Mouse (Mus musculus): ENCODE data around the gene Appl1. TPM values are rescaled to one million over a fixed set of nuclear protein-coding genes. Genes with fewer than 3 reads are reported as not detected.

The Appl1 gene
- polyA plus RNA-seq, 1 experiment from 2014 or later = 58.9 TPM

- no peak overlapping the region for H3K27ac ChIP-seq (replicated peaks)
- H3K4me2 ChIP-seq = no peak overlapping the region
- H3K4me1 ChIP-seq = no peaks in the 10 kb centered on the region
- no peaks in the 10 kb centered on the region for H3K9me3 ChIP-seq (replicated peaks)
- no peak for ATAC-seq (ENCODE audit: low FRiP score)
- no peak overlapping the region for H3K4me3 ChIP-seq (replicated peaks)
- H3K9ac ChIP-seq (replicated peaks) = no peak overlapping the region
- H3K36me3 ChIP-seq = no peaks in the 10 kb centered on the region
- H3K27me3 ChIP-seq (replicated peaks) = no peaks in the 10 kb centered on the region
- WGBS = 75% methylated on average over 2 of the region's 2 CpGs
Measured at GRCm38 (mm10) chr14:26899490-26899889, 71.5 kb downstream of the Appl1 start.

GRCm38 (mm10) chr14:26894392-26894791 lies 76.6 kb downstream of the Appl1 start, which contains the start of gene Asb14:
Gene Asb14, plus strand, starts transcription at chr14:26894557.
- no peaks in the 10 kb centered on the region for H3K4me1 ChIP-seq
- no peak within 1 kb of the TSS for H3K4me3 ChIP-seq (replicated peaks)
- H3K27ac ChIP-seq (replicated peaks) = no peak within 1 kb of the TSS
- no peak for ATAC-seq (ENCODE audit: low FRiP score)
- no peaks in the 10 kb centered on the region for H3K27me3 ChIP-seq (replicated peaks)
- H3K9me3 ChIP-seq (replicated peaks) = no peaks in the 10 kb centered on the region
- no peak within 1 kb of the TSS for H3K9ac ChIP-seq (replicated peaks)
- 94% methylated on average over 4 of the region's 4 CpGs for WGBS
- no peaks in the 10 kb centered on the region for H3K36me3 ChIP-seq
- no peak within 1 kb of the TSS for H3K4me2 ChIP-seq

- ATAC-seq (ENCODE audit: low FRiP score) = no peak
- no peaks in the 10 kb centered on the region for H3K27me3 ChIP-seq (replicated peaks)
- WGBS = 91% methylated on average over 3 of the region's 3 CpGs
- H3K4me3 ChIP-seq (replicated peaks) = no peak overlapping the region
- no peaks in the 10 kb centered on the region for H3K36me3 ChIP-seq
- H3K9me3 ChIP-seq (replicated peaks) = no peaks in the 10 kb centered on the region
- H3K27ac ChIP-seq (replicated peaks) = no peak overlapping the region
- H3K9ac ChIP-seq (replicated peaks) = no peak overlapping the region
- H3K4me1 ChIP-seq = no peaks in the 10 kb centered on the region
- H3K4me2 ChIP-seq = no peak overlapping the region
Measured at GRCm38 (mm10) chr14:26890777-26891176, 80.3 kb downstream of the Appl1 start.

GRCm38 (mm10) chr14:26887244-26887643 lies 83.8 kb downstream of the Appl1 start:
- Histone ChIP-seq H3K27ac (replicated peaks) (no peak overlapping the region), H3K27me3 (replicated peaks) (no peaks in the 10 kb centered on the region), H3K9ac (replicated peaks) (no peak overlapping the region), H3K4me3 (replicated peaks) (no peak overlapping the region), H3K9me3 (replicated peaks) (no peaks in the 10 kb centered on the region), H3K36me3 (no peaks in the 10 kb centered on the region), H3K4me2 (no peak overlapping the region), H3K4me1 (no peaks in the 10 kb centered on the region)
- ATAC-seq (ENCODE audit: low FRiP score) = no peak
- 61% methylated on average over 3 of the region's 3 CpGs for WGBS

- Histone ChIP-seq H3K36me3 (no peaks in the 10 kb centered on the region), H3K9me3 (replicated peaks) (no peaks in the 10 kb centered on the region), H3K4me2 (no peak overlapping the region), H3K9ac (replicated peaks) (no peak overlapping the region), H3K4me1 (no peaks in the 10 kb centered on the region), H3K4me3 (replicated peaks) (no peak overlapping the region), H3K27me3 (replicated peaks) (no peaks in the 10 kb centered on the region), H3K27ac (replicated peaks) (no peak overlapping the region)
- ATAC-seq (ENCODE audit: low FRiP score) = no peak
- WGBS = 88% methylated on average over 5 of the region's 5 CpGs
Measured at GRCm38 (mm10) chr14:26881700-26882099, 89.3 kb downstream of the Appl1 start.

- Histone ChIP-seq H3K4me3 (replicated peaks) (no peak overlapping the region), H3K27me3 (replicated peaks) (no peaks in the 10 kb centered on the region), H3K4me1 (no peaks in the 10 kb centered on the region), H3K27ac (replicated peaks) (no peak overlapping the region), H3K9ac (replicated peaks) (no peak overlapping the region), H3K4me2 (no peak overlapping the region), H3K9me3 (replicated peaks) (no peaks in the 10 kb centered on the region), H3K36me3 (no peaks in the 10 kb centered on the region)
- WGBS = 71% methylated on average over 2 of the region's 2 CpGs
- no peak for ATAC-seq (ENCODE audit: low FRiP score)
Measured at GRCm38 (mm10) chr14:26879976-26880375, 91.1 kb downstream of the Appl1 start.

- WGBS = 73% methylated on average over 4 of the region's 4 CpGs
- no peaks in the 10 kb centered on the region for H3K27me3 ChIP-seq (replicated peaks)
- no peaks in the 10 kb centered on the region for H3K4me1 ChIP-seq
- no peaks in the 10 kb centered on the region for H3K9me3 ChIP-seq (replicated peaks)
- H3K4me3 ChIP-seq (replicated peaks) = no peak overlapping the region
- no peak overlapping the region for H3K9ac ChIP-seq (replicated peaks)
- ATAC-seq (ENCODE audit: low FRiP score) = no peak
- H3K4me2 ChIP-seq = no peak overlapping the region
- H3K36me3 ChIP-seq = no peaks in the 10 kb centered on the region
- no peak overlapping the region for H3K27ac ChIP-seq (replicated peaks)
Measured at GRCm38 (mm10) chr14:26878756-26879155, 92.3 kb downstream of the Appl1 start.

Other genes starting within 250 kb of the Appl1 start
- gene Asb14, start 76.7 kb downstream of the Appl1 start, polyA plus RNA-seq (2015; fragmentation: Nextera tagmentation; extraction: Ambion mirVana) = 0.19 TPM in 1 of 2 replicates, not detected in the other
- 0.20 TPM in 1 of 2 replicates, not detected in the other for gene Hesx1, start 23.2 kb upstream of the Appl1 start, polyA plus RNA-seq (2015; fragmentation: Nextera tagmentation; extraction: Ambion mirVana)
- gene Il17rd, start 67.7 kb upstream of the Appl1 start, polyA plus RNA-seq (2015; fragmentation: Nextera tagmentation; extraction: Ambion mirVana) = 1.8 and 2.0 TPM in 2 replicates
- gene Arhgef3, start 143.7 kb upstream of the Appl1 start, polyA plus RNA-seq (2015; fragmentation: Nextera tagmentation; extraction: Ambion mirVana) = 13.6 and 13.7 TPM in 2 replicates